Mouse (Mus musculus): ENCODE data around the gene Cd151. TPM values are rescaled to one million over a fixed set of nuclear protein-coding genes. Genes with fewer than 3 reads are reported as not detected.
A peak's percentile ranks its signal among the peaks of the same experiment; 100 is the strongest.

The Cd151 gene
- polyA plus RNA-seq, 1 experiment from 2014 or later = 5.0 TPM

DNA sequence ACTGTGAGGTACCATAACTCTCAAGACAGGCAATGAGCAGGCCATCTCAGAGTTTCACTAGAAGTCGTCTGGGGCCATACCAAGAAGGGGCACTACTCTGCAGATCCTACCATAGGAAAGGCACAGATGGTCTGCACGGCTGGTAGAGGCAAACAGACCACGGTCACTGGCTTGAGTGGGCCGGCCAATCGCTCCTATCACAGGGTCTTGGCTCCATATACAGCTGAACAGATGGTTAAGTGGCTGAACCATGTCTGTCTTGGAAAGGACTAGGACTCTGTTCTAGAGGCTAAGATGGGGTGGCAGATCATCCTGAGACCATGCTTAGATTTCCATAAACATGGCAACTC, 35.3 kb downstream of the Cd151 start:
- Histone ChIP-seq H3K9ac (no peak overlapping the region), H3K27me3 (no peaks in the 10 kb centered on the region), H3K4me3 (replicated peaks) (no peak overlapping the region), H3K4me2 (no peak overlapping the region), H3K36me3 (replicated peaks) (peaks cover 16% of the 10 kb centered on the region; the same call in 1 of the 2 replicates), H3K9me3 (replicated peaks) (no peaks in the 10 kb centered on the region), H3K4me1 (replicated peaks) (peaks cover 35% of the 10 kb centered on the region), H3K27ac (replicated peaks) (peak overlapping the region; percentile 8; the same call in 1 of the 2 replicates)
- WGBS (ENCODE audit: insufficient replicate concordance) = 88% methylated on average over 5 of the region's 5 CpGs
- no peak for ATAC-seq (ENCODE audit: insufficient read depth)

GRCm38 (mm10) chr7:141506278-141506677, 39.1 kb downstream of the Cd151 start:
- H3K27me3 ChIP-seq = no peaks in the 10 kb centered on the region
- peaks cover 70% of the 10 kb centered on the region for H3K4me1 ChIP-seq (replicated peaks)
- peak; percentile 70 for ATAC-seq (ENCODE audit: insufficient read depth)
- peak overlapping the region; percentile 73 for H3K4me3 ChIP-seq (replicated peaks)
- peak overlapping the region; percentile 77 for H3K4me2 ChIP-seq
- H3K27ac ChIP-seq (replicated peaks) = peak overlapping the region; percentile 90
- WGBS (ENCODE audit: insufficient replicate concordance) = 46% methylated on average over 2 of the region's 2 CpGs
- H3K9me3 ChIP-seq (replicated peaks) = no peaks in the 10 kb centered on the region
- peaks cover 40% of the 10 kb centered on the region for H3K36me3 ChIP-seq (replicated peaks)
- peak overlapping the region; percentile 77 for H3K9ac ChIP-seq

GRCm38 (mm10) chr7:141508160-141508559, 41.0 kb downstream of the Cd151 start:
- peak; percentile 78 for ATAC-seq (ENCODE audit: insufficient read depth)
- Histone ChIP-seq H3K36me3 (replicated peaks) (peaks cover 56% of the 10 kb centered on the region), H3K9ac (peak overlapping the region; percentile 77), H3K27me3 (no peaks in the 10 kb centered on the region), H3K4me3 (replicated peaks) (peak overlapping the region; percentile 73), H3K27ac (replicated peaks) (peak overlapping the region; percentile 90), H3K9me3 (replicated peaks) (no peaks in the 10 kb centered on the region), H3K4me2 (peak overlapping the region; percentile 77), H3K4me1 (replicated peaks) (peaks cover 58% of the 10 kb centered on the region)

GRCm38 (mm10) chr7:141510196-141510595, 43.0 kb downstream of the Cd151 start:
- Histone ChIP-seq H3K4me1 (replicated peaks) (peaks cover 48% of the 10 kb centered on the region), H3K27me3 (no peaks in the 10 kb centered on the region), H3K27ac (replicated peaks) (no peak overlapping the region), H3K9me3 (replicated peaks) (no peaks in the 10 kb centered on the region), H3K9ac (no peak overlapping the region), H3K36me3 (replicated peaks) (peaks cover 68% of the 10 kb centered on the region), H3K4me2 (no peak overlapping the region), H3K4me3 (replicated peaks) (no peak overlapping the region)
- ATAC-seq (ENCODE audit: insufficient read depth) = no peak
- WGBS (ENCODE audit: insufficient replicate concordance) = 85% methylated on average over 5 of the region's 5 CpGs

- no peak for ATAC-seq (ENCODE audit: insufficient read depth)
- no peak overlapping the region for H3K4me3 ChIP-seq (replicated peaks)
- no peak overlapping the region for H3K4me2 ChIP-seq
- WGBS (ENCODE audit: insufficient replicate concordance) = 80% methylated on average over 8 of the region's 8 CpGs
- peaks cover 48% of the 10 kb centered on the region for H3K4me1 ChIP-seq (replicated peaks)
- H3K36me3 ChIP-seq (replicated peaks) = peaks cover 73% of the 10 kb centered on the region
- H3K27me3 ChIP-seq = no peaks in the 10 kb centered on the region
- no peak overlapping the region for H3K9ac ChIP-seq
- no peak overlapping the region for H3K27ac ChIP-seq (replicated peaks)
- no peaks in the 10 kb centered on the region for H3K9me3 ChIP-seq (replicated peaks)
Measured at GRCm38 (mm10) chr7:141510681-141511191, 43.5 kb downstream of the Cd151 start.

GRCm38 (mm10) chr7:141517638-141518037, 50.4 kb downstream of the Cd151 start:
- peaks cover 64% of the 10 kb centered on the region for H3K36me3 ChIP-seq (replicated peaks)

DNA sequence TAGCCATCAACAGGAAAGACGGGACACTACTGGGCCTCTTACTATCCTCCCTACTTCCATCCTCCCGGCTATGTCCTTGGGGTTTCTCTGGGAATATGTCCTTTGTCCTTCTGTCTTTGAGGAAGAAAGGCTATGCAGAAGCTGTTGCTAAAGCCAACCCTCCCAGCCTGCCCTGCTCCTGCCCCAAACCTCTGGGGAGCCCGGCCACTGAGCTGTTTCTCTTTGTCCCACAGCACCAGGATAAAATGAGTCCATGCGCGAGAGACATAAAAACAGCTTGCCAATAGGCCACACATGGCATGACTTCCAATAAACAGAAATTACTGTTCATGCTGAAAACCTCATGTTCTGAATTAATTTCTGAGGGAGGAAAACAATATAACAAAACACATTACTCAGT, 51.1 kb downstream of the Cd151 start:
- Histone ChIP-seq H3K4me2 (no peak overlapping the region), H3K27me3 (no peaks in the 10 kb centered on the region), H3K27ac (replicated peaks) (peak overlapping the region; percentile 72), H3K4me1 (replicated peaks) (peaks cover 33% of the 10 kb centered on the region), H3K9me3 (replicated peaks) (no peaks in the 10 kb centered on the region), H3K9ac (no peak overlapping the region), H3K4me3 (replicated peaks) (no peak overlapping the region), H3K36me3 (replicated peaks) (peaks cover 60% of the 10 kb centered on the region)
- 86% methylated on average over 5 of the region's 5 CpGs for WGBS (ENCODE audit: insufficient replicate concordance)
- no peak for ATAC-seq (ENCODE audit: insufficient read depth)

More at GRCm38 (mm10) chr7:141517638-141518037, 50.4 kb downstream of the Cd151 start:
- Histone ChIP-seq H3K4me2 (no peak overlapping the region), H3K4me1 (replicated peaks) (peaks cover 33% of the 10 kb centered on the region), H3K27me3 (no peaks in the 10 kb centered on the region), H3K9ac (no peak overlapping the region), H3K4me3 (replicated peaks) (no peak overlapping the region), H3K27ac (replicated peaks) (peak overlapping the region; percentile 64), H3K9me3 (replicated peaks) (no peaks in the 10 kb centered on the region)
- peak; percentile 47 for ATAC-seq (ENCODE audit: insufficient read depth)
- WGBS (ENCODE audit: insufficient replicate concordance) = 47% methylated on average over 4 of the region's 4 CpGs

DNA sequence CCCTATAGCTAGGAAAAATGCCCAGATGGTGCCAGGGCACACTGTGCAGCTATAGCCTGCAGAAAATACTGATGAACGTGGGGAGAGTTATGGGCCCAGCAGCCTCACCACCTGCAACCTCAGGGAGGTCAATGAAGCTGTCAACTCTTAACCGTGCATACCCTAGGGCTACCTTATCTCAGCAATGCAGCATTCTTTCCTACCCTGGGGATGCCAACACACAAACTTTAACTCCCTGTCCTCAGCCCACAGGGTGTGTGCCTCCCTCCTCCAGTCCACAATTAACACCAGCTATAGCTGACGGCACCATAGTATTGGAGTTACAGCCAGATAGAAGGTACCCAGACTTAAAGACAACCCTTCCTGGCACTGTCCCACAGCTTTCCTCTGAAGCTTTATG, 51.7 kb downstream of the Cd151 start:
- peak; percentile 78 for ATAC-seq (ENCODE audit: insufficient read depth)
- Histone ChIP-seq H3K9ac (peak overlapping the region; percentile 31; the same call in 1 of the 2 replicates), H3K27me3 (no peaks in the 10 kb centered on the region), H3K9me3 (replicated peaks) (no peaks in the 10 kb centered on the region), H3K4me2 (peak overlapping the region; percentile 11; the same call in 1 of the 2 replicates), H3K4me1 (replicated peaks) (peaks cover 33% of the 10 kb centered on the region), H3K27ac (replicated peaks) (peak overlapping the region; percentile 72), H3K36me3 (replicated peaks) (peaks cover 60% of the 10 kb centered on the region), H3K4me3 (replicated peaks) (no peak overlapping the region)
- 14% methylated on average over 3 of the region's 3 CpGs for WGBS (ENCODE audit: insufficient replicate concordance)

DNA sequence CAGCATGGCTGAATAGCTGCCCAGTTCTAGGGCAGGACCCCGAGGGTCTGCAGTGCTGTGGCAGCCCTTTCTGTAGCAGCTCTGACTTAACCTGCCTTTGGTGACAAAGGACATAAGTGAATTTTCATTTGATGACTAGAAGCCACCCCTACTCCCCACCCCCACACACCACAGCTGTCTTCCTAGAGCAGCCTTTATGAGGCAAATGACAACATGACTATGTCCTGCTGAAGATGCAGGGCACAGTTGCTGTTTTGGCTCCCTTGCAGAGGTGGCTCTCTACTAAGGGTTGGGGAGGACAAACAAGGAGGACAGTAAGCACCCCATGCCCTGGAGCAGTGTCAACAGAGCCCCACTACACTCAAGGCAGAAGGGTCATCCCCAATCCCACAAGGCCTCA, 52.6 kb downstream of the Cd151 start:
- 58% methylated on average over 1 of the region's 1 CpGs for WGBS (ENCODE audit: insufficient replicate concordance)
- Histone ChIP-seq H3K9ac (no peak overlapping the region), H3K27me3 (no peaks in the 10 kb centered on the region), H3K27ac (replicated peaks) (no peak overlapping the region), H3K4me1 (replicated peaks) (peaks cover 33% of the 10 kb centered on the region), H3K36me3 (replicated peaks) (peaks cover 62% of the 10 kb centered on the region), H3K4me2 (no peak overlapping the region), H3K9me3 (replicated peaks) (no peaks in the 10 kb centered on the region), H3K4me3 (replicated peaks) (no peak overlapping the region)
- ATAC-seq (ENCODE audit: insufficient read depth) = no peak

Other genes with a start within 250 kb of the Cd151 start
- gene Phrf1, start 238.6 kb upstream of the Cd151 start, polyA plus RNA-seq (2015; fragmentation: Nextera tagmentation; extraction: Ambion mirVana) = 26.7 and 32.6 TPM in 2 replicates
- 10.7 and 12.8 TPM in 2 replicates for gene Irf7, start 200.9 kb upstream of the Cd151 start, polyA plus RNA-seq (2015; fragmentation: Nextera tagmentation; extraction: Ambion mirVana)
- 0.46 and 0.47 TPM in 2 replicates for gene Cdhr5, start 190.6 kb upstream of the Cd151 start, polyA plus RNA-seq (2015; fragmentation: Nextera tagmentation; extraction: Ambion mirVana)
- 0.35 and 0.47 TPM in 2 replicates for gene Sct, start 188.3 kb upstream of the Cd151 start, polyA plus RNA-seq (2015; fragmentation: Nextera tagmentation; extraction: Ambion mirVana)
- not detected in 2 replicates for gene Drd4, start 175.4 kb upstream of the Cd151 start, polyA plus RNA-seq (2015; fragmentation: Nextera tagmentation; extraction: Ambion mirVana)
- gene Deaf1, start 139.7 kb upstream of the Cd151 start, polyA plus RNA-seq (2015; fragmentation: Nextera tagmentation; extraction: Ambion mirVana) = 13.4 and 16.9 TPM in 2 replicates
- 14.8 and 15.8 TPM in 2 replicates for gene Tmem80, start 139.7 kb upstream of the Cd151 start, polyA plus RNA-seq (2015; fragmentation: Nextera tagmentation; extraction: Ambion mirVana)
- gene Eps8l2, start 128.5 kb upstream of the Cd151 start, polyA plus RNA-seq (2015; fragmentation: Nextera tagmentation; extraction: Ambion mirVana) = 16.6 and 24.3 TPM in 2 replicates
- gene Taldo1, start 75.2 kb upstream of the Cd151 start, polyA plus RNA-seq (2015; fragmentation: Nextera tagmentation; extraction: Ambion mirVana) = 409 and 415 TPM in 2 replicates
- 15.0 and 15.7 TPM in 2 replicates for gene Gatd1, start 53.3 kb upstream of the Cd151 start, polyA plus RNA-seq (2015; fragmentation: Nextera tagmentation; extraction: Ambion mirVana)
- not detected in 2 replicates for gene Cend1, start 37.9 kb upstream of the Cd151 start, polyA plus RNA-seq (2015; fragmentation: Nextera tagmentation; extraction: Ambion mirVana)
- 18.7 and 20.5 TPM in 2 replicates for gene Slc25a22, start 29.5 kb upstream of the Cd151 start, polyA plus RNA-seq (2015; fragmentation: Nextera tagmentation; extraction: Ambion mirVana)
- 10.3 and 10.7 TPM in 2 replicates for gene Pidd1, start 23.4 kb upstream of the Cd151 start, polyA plus RNA-seq (2015; fragmentation: Nextera tagmentation; extraction: Ambion mirVana)
- gene Rplp2, start 20.0 kb upstream of the Cd151 start, polyA plus RNA-seq (2015; fragmentation: Nextera tagmentation; extraction: Ambion mirVana) = 591 and 741 TPM in 2 replicates
- 13.9 and 15.3 TPM in 2 replicates for gene Pnpla2, start 12.2 kb upstream of the Cd151 start, polyA plus RNA-seq (2015; fragmentation: Nextera tagmentation; extraction: Ambion mirVana)
- 3.9 and 5.2 TPM in 2 replicates for gene Cracr2b, start 6.3 kb upstream of the Cd151 start, polyA plus RNA-seq (2015; fragmentation: Nextera tagmentation; extraction: Ambion mirVana)
- 41.7 and 43.9 TPM in 2 replicates for gene Polr2l, start 7.7 kb downstream of the Cd151 start, polyA plus RNA-seq (2015; fragmentation: Nextera tagmentation; extraction: Ambion mirVana)
- gene Tspan4, start 7.8 kb downstream of the Cd151 start, polyA plus RNA-seq (2015; fragmentation: Nextera tagmentation; extraction: Ambion mirVana) = 47.7 and 55.0 TPM in 2 replicates
- 25.2 and 27.9 TPM in 2 replicates for gene Chid1, start 72.5 kb downstream of the Cd151 start, polyA plus RNA-seq (2015; fragmentation: Nextera tagmentation; extraction: Ambion mirVana)
- gene Ap2a2, start 94.8 kb downstream of the Cd151 start, polyA plus RNA-seq (2015; fragmentation: Nextera tagmentation; extraction: Ambion mirVana) = 67.6 and 73.8 TPM in 2 replicates
- 3.1 and 3.3 TPM in 2 replicates for gene Muc6, start 187.9 kb downstream of the Cd151 start, polyA plus RNA-seq (2015; fragmentation: Nextera tagmentation; extraction: Ambion mirVana)
- gene Muc2, start 222.9 kb downstream of the Cd151 start, polyA plus RNA-seq (2015; fragmentation: Nextera tagmentation; extraction: Ambion mirVana) = 0.10 and 0.20 TPM in 2 replicates

Data from liver, embryonic 15.5 days (tissue).